Mouse (Mus musculus): ENCODE data around the gene Asxl1. TPM values are rescaled to one million over a fixed set of nuclear protein-coding genes. Genes with fewer than 3 reads are reported as not detected.

The Asxl1 gene
- polyA plus RNA-seq, 1 experiment from 2014 or later, result 7.4 TPM

GRCm38 (mm10) chr2:153325706-153326376, 19.8 kb upstream of the Asxl1 start:
- H3K4me3 ChIP-seq (ENCODE audit: low read depth, low read length), result no peak overlapping the region
- peaks cover 70% of the 10 kb centered on the region for H3K36me3 ChIP-seq (ENCODE audit: control insufficient read depth, insufficient read depth)
- H3K27me3 ChIP-seq (replicated peaks; ENCODE audit: control insufficient read depth, insufficient read depth, low read length), result no peaks in the 10 kb centered on the region
- H3K4me2 ChIP-seq (replicated peaks; ENCODE audit: low read depth), result no peak overlapping the region
- no peak for TF ChIP-seq CTCF (IDR thresholded peaks at IDR 0.05; ENCODE audit: low read depth)
- no peaks in the 10 kb centered on the region for H3K4me1 ChIP-seq (replicated peaks; ENCODE audit: control insufficient read depth, insufficient read depth, low read length)
- no peak overlapping the region for H3K9ac ChIP-seq (ENCODE audit: low read depth, low read length)
- H3K27ac ChIP-seq (ENCODE audit: low read depth, low read length), result no peak overlapping the region; the same call in 1 of the 2 replicates
- WGBS, result 74% methylated on average over 9 of the region's 9 CpGs
- ATAC-seq, result no peak
- no peaks in the 10 kb centered on the region for H3K9me3 ChIP-seq (ENCODE audit: control insufficient read depth)

- no peak for ATAC-seq
- 88% methylated on average over 5 of the region's 5 CpGs for WGBS
- Histone ChIP-seq H3K36me3 (ENCODE audit: control insufficient read depth, insufficient read depth) (peaks cover 35% of the 10 kb centered on the region), H3K9ac (ENCODE audit: low read depth, low read length) (no peak overlapping the region), H3K4me2 (replicated peaks; ENCODE audit: low read depth) (no peak overlapping the region), H3K27ac (ENCODE audit: low read depth, low read length) (no peak overlapping the region), H3K9me3 (ENCODE audit: control insufficient read depth) (no peaks in the 10 kb centered on the region), H3K27me3 (replicated peaks; ENCODE audit: control insufficient read depth, insufficient read depth, low read length) (no peaks in the 10 kb centered on the region), H3K4me1 (replicated peaks; ENCODE audit: control insufficient read depth, insufficient read depth, low read length) (no peaks in the 10 kb centered on the region), H3K4me3 (ENCODE audit: low read depth, low read length) (no peak overlapping the region)
- no peak for TF ChIP-seq CTCF (IDR thresholded peaks at IDR 0.05; ENCODE audit: low read depth)
These were observed 13.4 kb upstream of the Asxl1 start for GRCm38 (mm10) chr2:153332271-153332670.

DNA sequence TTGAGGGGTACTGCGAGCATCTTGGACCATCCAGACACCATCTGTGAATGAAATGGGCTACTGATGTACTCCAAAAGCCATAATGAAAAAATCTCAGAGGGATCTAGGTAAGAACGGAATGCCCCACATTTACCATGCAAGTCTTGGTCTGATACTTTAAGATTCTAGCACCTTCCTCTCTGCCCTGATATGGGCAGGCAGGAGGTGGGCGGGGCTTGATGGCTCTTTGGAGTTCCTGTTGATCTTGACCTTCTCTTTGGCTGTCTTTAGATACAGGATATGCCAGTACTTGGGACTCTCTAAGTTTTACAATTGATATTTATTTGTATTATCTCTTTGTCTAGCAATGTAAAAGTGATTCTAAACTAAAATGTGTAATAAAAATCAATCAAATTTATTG, 12.6 kb upstream of the Asxl1 start:
- ATAC-seq, result no peak
- Histone ChIP-seq H3K27me3 (replicated peaks; ENCODE audit: control insufficient read depth, insufficient read depth, low read length) (no peaks in the 10 kb centered on the region), H3K4me1 (replicated peaks; ENCODE audit: control insufficient read depth, insufficient read depth, low read length) (no peaks in the 10 kb centered on the region), H3K9me3 (ENCODE audit: control insufficient read depth) (no peaks in the 10 kb centered on the region), H3K36me3 (ENCODE audit: control insufficient read depth, insufficient read depth) (peaks cover 35% of the 10 kb centered on the region), H3K4me2 (replicated peaks; ENCODE audit: low read depth) (no peak overlapping the region), H3K9ac (ENCODE audit: low read depth, low read length) (no peak overlapping the region), H3K27ac (ENCODE audit: low read depth, low read length) (no peak overlapping the region), H3K4me3 (ENCODE audit: low read depth, low read length) (no peak overlapping the region)
- WGBS, result 94% methylated on average over 3 of the region's 3 CpGs
- no peak for TF ChIP-seq CTCF (IDR thresholded peaks at IDR 0.05; ENCODE audit: low read depth)

DNA sequence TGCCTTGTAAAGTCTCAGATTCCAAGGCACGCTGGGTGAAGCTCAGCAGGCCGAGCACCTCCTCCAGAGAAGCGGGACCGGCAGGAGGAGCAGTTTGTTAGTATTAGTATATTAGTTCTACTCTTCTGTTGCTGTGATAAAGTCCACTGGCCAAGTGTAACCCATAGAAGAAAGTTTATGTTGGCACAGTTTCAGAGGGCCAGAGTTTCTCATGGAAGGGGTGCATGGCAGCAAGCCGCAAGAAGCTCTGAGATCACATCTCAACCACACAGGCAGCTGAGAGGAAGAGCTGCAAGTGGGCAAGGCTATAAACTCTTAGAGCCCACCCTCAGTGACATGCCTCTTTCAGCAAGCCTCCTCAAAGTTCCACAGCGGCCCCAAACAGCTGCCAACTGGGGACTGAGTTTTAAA, 11.8 kb upstream of the Asxl1 start:
- Histone ChIP-seq H3K4me2 (replicated peaks; ENCODE audit: low read depth) (no peak overlapping the region), H3K4me3 (ENCODE audit: low read depth, low read length) (no peak overlapping the region), H3K27ac (ENCODE audit: low read depth, low read length) (no peak overlapping the region), H3K9me3 (ENCODE audit: control insufficient read depth) (no peaks in the 10 kb centered on the region), H3K9ac (ENCODE audit: low read depth, low read length) (no peak overlapping the region), H3K27me3 (replicated peaks; ENCODE audit: control insufficient read depth, insufficient read depth, low read length) (no peaks in the 10 kb centered on the region), H3K4me1 (replicated peaks; ENCODE audit: control insufficient read depth, insufficient read depth, low read length) (no peaks in the 10 kb centered on the region), H3K36me3 (ENCODE audit: control insufficient read depth, insufficient read depth) (peaks cover 28% of the 10 kb centered on the region)
- peak; percentile 20; the same call in 1 of the 2 replicates for TF ChIP-seq CTCF (IDR thresholded peaks at IDR 0.05; ENCODE audit: low read depth)
- 68% methylated on average over 6 of the region's 6 CpGs for WGBS
- no peak for ATAC-seq

GRCm38 (mm10) chr2:153334281-153334680, 11.3 kb upstream of the Asxl1 start:
- no peaks in the 10 kb centered on the region for H3K4me1 ChIP-seq (replicated peaks; ENCODE audit: control insufficient read depth, insufficient read depth, low read length)
- TF ChIP-seq CTCF (IDR thresholded peaks at IDR 0.05; ENCODE audit: low read depth), result no peak
- 65% methylated on average over 3 of the region's 3 CpGs for WGBS
- no peaks in the 10 kb centered on the region for H3K27me3 ChIP-seq (replicated peaks; ENCODE audit: control insufficient read depth, insufficient read depth, low read length)
- H3K27ac ChIP-seq (ENCODE audit: low read depth, low read length), result no peak overlapping the region
- H3K4me3 ChIP-seq (ENCODE audit: low read depth, low read length), result no peak overlapping the region
- peaks cover 25% of the 10 kb centered on the region for H3K36me3 ChIP-seq (ENCODE audit: control insufficient read depth, insufficient read depth)
- H3K9ac ChIP-seq (ENCODE audit: low read depth, low read length), result no peak overlapping the region
- no peaks in the 10 kb centered on the region for H3K9me3 ChIP-seq (ENCODE audit: control insufficient read depth)
- no peak overlapping the region for H3K4me2 ChIP-seq (replicated peaks; ENCODE audit: low read depth)
- no peak for ATAC-seq

DNA sequence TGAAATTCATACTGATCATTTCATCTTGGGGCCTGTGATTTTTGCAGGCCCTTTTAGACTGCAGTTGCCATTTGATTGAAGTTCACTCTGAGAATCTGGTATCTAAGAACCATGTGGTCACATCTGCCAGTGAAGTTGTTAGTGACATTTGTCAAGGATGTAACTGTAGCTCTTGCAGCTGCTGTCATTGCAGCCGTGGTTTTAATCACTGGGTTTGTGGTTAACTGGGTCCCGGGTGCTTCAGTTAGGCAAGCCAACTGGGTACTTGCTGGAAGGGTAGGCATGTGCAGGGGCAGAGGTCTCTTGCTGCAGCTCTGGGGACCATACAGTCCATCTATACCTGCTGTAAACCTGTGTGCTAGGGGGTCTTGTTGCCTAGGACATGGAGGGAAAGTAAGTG, 9.5 kb upstream of the Asxl1 start:
- Histone ChIP-seq H3K9ac (ENCODE audit: low read depth, low read length) (no peak overlapping the region), H3K4me3 (ENCODE audit: low read depth, low read length) (no peak overlapping the region), H3K4me2 (replicated peaks; ENCODE audit: low read depth) (no peak overlapping the region), H3K27ac (ENCODE audit: low read depth, low read length) (no peak overlapping the region), H3K36me3 (ENCODE audit: control insufficient read depth, insufficient read depth) (peaks cover 10% of the 10 kb centered on the region; the same call in 1 of the 2 replicates), H3K27me3 (replicated peaks; ENCODE audit: control insufficient read depth, insufficient read depth, low read length) (no peaks in the 10 kb centered on the region), H3K4me1 (replicated peaks; ENCODE audit: control insufficient read depth, insufficient read depth, low read length) (no peaks in the 10 kb centered on the region), H3K9me3 (ENCODE audit: control insufficient read depth) (no peaks in the 10 kb centered on the region)
- no peak for ATAC-seq
- no peak for TF ChIP-seq CTCF (IDR thresholded peaks at IDR 0.05; ENCODE audit: low read depth)
- WGBS, result 56% methylated on average over 2 of the region's 2 CpGs

Measured in intestine, postnatal 0 days (tissue).